Mouse (Mus musculus) embryonic facial prominence, embryonic 10.5 days (tissue): ENCODE data around the gene Sgms1. TPM values are rescaled to one million over a fixed set of nuclear protein-coding genes. Genes with fewer than 3 reads are reported as not detected.

Source experiments
- DNase-seq: peaks from one replicate; pipeline ENCODE4 v3.0.0-alpha.2; 2017; ENCODE audit warnings: low spot score
- H3K27ac ChIP-seq: fragments of 300-500 bp; sonication (generic); replicated peaks from 2 replicates; pipeline ENCODE4 v1.5.1; 2016; ENCODE audit warnings: mild to moderate bottlenecking
- H3K27me3 ChIP-seq: fragments of 300-500 bp; sonication (generic); replicated peaks from 2 replicates; pipeline ENCODE4 v1.6.1; 2016; ENCODE audit warnings: low read depth, mild to moderate bottlenecking; ENCODE audit not compliant: poor library complexity, severe bottlenecking
- H3K36me3 ChIP-seq: fragments of 300-500 bp; sonication (generic); replicated peaks from 2 replicates; pipeline ENCODE4 v1.6.1; 2016; ENCODE audit warnings: mild to moderate bottlenecking, moderate library complexity
- H3K4me1 ChIP-seq: fragments of 300-500 bp; sonication (generic); 2 replicates; pipeline ENCODE4 v1.6.1; 2016
- H3K4me3 ChIP-seq: fragments of 300-500 bp; sonication (generic); 2 replicates; pipeline ENCODE4 v1.5.1; 2016; ENCODE audit warnings: mild to moderate bottlenecking, moderate library complexity
- H3K9me3 ChIP-seq: fragments of 300-500 bp; sonication (generic); 2 replicates; pipeline ENCODE4 v1.6.1; 2016; ENCODE audit warnings: mild to moderate bottlenecking
- WGBS: fragments of 180-500 bp; shearing (Covaris S2); methylation state at CpG from one replicate; pipeline ENCODE4 v1.1.7; 2016; 5-methylcytosine and 5-hydroxymethylcytosine counted together
- polyA plus RNA-seq: library from polyadenylated mRNA; unstranded; fragments of >200 nt; fragmentation: Nextera tagmentation; extraction: Ambion mirVana; gene quantifications from 2 replicates; pipeline ENCODE4 v1.2.1, GENCODE M21; 2016

The Sgms1 gene
- polyA plus RNA-seq, 1 experiment from 2014 or later, result 16.6 TPM

GRCm38 (mm10) chr19:32393758-32394450, 4.4 kb upstream of the Sgms1 start:
- peaks cover 4% of the 10 kb centered on the region for H3K9me3 ChIP-seq
- H3K27ac ChIP-seq, result no peak overlapping the region
- H3K27me3 ChIP-seq, result no peaks in the 10 kb centered on the region
- peaks cover 9% of the 10 kb centered on the region for H3K36me3 ChIP-seq
- H3K4me3 ChIP-seq, result no peak overlapping the region
- H3K4me1 ChIP-seq, result peaks cover 11% of the 10 kb centered on the region
- 91% methylated on average over 8 of the region's 8 CpGs for WGBS
- peak; percentile 2 for DNase-seq

- H3K4me1 ChIP-seq, result peaks cover 11% of the 10 kb centered on the region
- H3K36me3 ChIP-seq, result peaks cover 9% of the 10 kb centered on the region
- peaks cover 4% of the 10 kb centered on the region for H3K9me3 ChIP-seq
- no peak overlapping the region for H3K4me3 ChIP-seq
- DNase-seq, result no peak
- H3K27ac ChIP-seq, result no peak overlapping the region
- H3K27me3 ChIP-seq, result no peaks in the 10 kb centered on the region
- 93% methylated on average over 4 of the region's 4 CpGs for WGBS
These were observed 3.7 kb upstream of the Sgms1 start for GRCm38 (mm10) chr19:32393092-32393745.

DNA sequence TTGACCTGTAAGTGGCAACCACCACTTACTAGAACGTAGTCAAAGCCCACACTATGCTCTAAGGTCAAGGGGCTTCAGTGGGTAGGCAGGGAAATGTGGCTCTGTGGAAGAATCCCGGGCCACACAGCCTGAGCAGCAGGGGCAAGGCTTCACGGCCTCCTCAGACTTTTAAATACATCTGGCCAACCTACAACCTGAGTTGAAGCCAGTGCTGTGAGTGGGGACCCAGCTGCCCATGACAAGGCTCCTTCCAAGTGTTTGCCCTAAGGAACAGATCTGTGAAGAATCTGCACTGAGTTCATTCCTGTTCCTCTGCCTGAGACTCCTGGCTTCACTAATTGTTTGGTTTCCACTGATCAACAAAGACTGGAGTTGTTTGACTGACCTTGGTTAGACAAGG, 1.9 kb upstream of the Sgms1 start:
- Histone ChIP-seq H3K27ac (no peak overlapping the region), H3K9me3 (peaks cover 4% of the 10 kb centered on the region), H3K36me3 (peaks cover 9% of the 10 kb centered on the region), H3K4me3 (no peak overlapping the region), H3K4me1 (peaks cover 28% of the 10 kb centered on the region), H3K27me3 (peaks cover 11% of the 10 kb centered on the region; the same call in 1 of the 2 replicates)
- WGBS, result 91% methylated on average over 3 of the region's 3 CpGs
- peak; percentile 3 for DNase-seq

DNA sequence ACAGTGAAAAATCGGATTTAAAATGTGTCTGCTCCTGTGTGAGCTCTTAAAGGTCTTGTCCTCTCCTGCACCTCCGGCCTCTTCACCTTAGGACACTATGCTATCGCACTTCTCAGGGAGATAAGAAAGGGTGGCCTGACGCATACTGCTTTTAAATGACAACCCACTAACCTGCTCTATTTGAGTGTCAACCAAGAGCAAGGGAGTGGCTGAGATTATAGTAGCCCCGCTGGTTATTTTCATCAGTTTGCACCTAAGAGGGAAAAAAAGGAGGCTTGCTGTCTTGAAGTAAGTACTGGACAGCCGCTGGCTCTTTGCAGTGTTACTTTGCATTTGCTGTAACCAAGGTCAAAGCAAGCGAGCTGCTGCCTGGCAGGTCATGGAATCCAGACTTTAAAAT, 602 bp upstream of the Sgms1 start:
- Histone ChIP-seq H3K4me3 (peak overlapping the region; percentile 87), H3K36me3 (peaks cover 9% of the 10 kb centered on the region), H3K27ac (no peak overlapping the region), H3K9me3 (peaks cover 4% of the 10 kb centered on the region), H3K4me1 (peaks cover 29% of the 10 kb centered on the region), H3K27me3 (peaks cover 14% of the 10 kb centered on the region; the same call in 1 of the 2 replicates)
- no peak for DNase-seq
- 85% methylated on average over 7 of the region's 7 CpGs for WGBS

DNA sequence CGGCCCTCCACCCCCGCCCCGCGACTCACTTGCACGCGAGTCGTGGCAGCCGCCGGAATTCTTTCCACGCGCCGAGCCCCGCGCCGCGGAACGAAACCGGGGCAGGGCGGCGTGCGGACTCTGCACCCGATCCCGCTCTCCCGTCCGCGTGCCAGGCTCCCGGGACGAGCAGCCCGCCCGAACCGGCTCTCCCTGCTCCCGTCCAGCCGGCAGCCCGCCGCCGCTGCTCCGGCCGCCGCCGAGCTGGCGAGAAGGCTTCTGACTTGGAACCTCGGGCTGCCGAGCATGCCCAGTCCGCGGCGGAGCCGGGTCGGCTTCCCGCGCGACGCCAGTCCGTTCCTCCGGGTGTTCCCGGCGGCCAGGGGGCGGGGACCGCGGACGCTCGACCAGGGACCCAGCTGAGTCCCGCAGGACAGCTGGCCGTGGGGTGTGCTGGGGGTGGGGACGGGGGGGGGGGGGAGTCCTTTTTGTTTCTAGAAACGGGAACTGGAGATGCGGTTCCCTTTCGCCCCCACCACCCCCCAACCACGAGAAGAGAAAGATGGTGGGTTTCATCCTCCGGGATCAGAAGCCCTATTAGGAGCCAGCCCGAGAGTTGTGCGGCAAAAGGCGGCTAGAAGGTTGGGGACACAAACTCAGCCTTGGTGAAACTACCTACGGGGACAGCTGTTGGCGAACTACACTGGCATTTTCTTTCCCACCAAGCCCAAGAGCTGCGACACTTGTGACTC, 1.2 kb downstream of the Sgms1 start:
- WGBS, result under 1% methylated on average over 75 of the region's 75 CpGs
- peak; percentile 95 for DNase-seq
- Histone ChIP-seq H3K4me3 (peak overlapping the region; percentile 87), H3K4me1 (peaks cover 29% of the 10 kb centered on the region), H3K36me3 (peaks cover 9% of the 10 kb centered on the region), H3K27me3 (peaks cover 14% of the 10 kb centered on the region; the same call in 1 of the 2 replicates), H3K9me3 (peaks cover 4% of the 10 kb centered on the region), H3K27ac (peak overlapping the region; percentile 96)

DNA sequence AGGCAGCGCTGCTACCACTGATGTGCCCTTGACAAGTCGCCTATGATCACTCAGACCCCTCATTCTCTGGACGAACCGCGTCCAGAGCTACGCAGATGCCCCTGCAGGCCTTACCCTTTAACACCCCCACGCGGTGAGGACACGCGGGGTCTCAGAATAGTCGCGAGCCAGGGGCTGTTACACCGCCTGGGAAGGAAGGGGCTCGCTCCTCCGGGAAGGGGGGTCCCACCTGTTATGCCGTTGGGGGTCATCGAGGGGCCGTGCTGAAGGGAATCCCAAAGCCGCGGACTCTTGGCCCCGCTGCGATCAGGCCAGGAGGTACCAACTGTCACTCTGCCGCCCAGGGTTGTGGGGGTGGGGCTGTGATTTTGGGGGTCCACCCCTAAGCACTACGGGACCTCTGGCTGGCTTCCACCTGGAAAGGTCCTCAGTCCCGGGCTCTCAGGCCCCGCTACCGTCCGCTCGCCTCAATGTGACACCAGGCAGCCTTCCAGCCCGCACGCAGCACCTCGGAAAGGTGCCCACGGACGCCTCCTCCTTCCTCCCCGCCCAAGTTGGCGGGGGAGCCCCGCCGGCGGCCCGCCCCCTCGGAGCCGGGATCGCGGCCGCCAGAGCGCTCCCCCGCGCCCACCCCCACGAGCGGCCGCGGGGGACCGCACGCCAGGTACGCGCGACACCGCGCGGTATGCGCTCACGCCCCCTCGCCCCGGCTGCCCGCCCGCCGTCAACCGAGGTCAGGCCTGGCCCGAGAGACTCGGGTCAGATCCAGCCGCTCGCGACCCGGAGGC, 1.9 kb downstream of the Sgms1 start:
- H3K27ac ChIP-seq, result peak overlapping the region; percentile 96

GRCm38 (mm10) chr19:32386556-32387402, 2.7 kb downstream of the Sgms1 start:
- peaks cover 9% of the 10 kb centered on the region for H3K36me3 ChIP-seq
- peak overlapping the region; percentile 96; the same call in 1 of the 2 replicates for H3K27ac ChIP-seq
- H3K4me3 ChIP-seq, result peak overlapping the region; percentile 87
- H3K4me1 ChIP-seq, result peaks cover 30% of the 10 kb centered on the region
- H3K9me3 ChIP-seq, result peaks cover 4% of the 10 kb centered on the region
- WGBS, result 26% methylated on average over 19 of the region's 19 CpGs
- DNase-seq, result peak; percentile 12
- peaks cover 14% of the 10 kb centered on the region; the same call in 1 of the 2 replicates for H3K27me3 ChIP-seq

More for the DNA sequence above, 1.9 kb downstream of the Sgms1 start:
- H3K27me3 ChIP-seq, result peaks cover 14% of the 10 kb centered on the region; the same call in 1 of the 2 replicates
- peaks cover 9% of the 10 kb centered on the region for H3K36me3 ChIP-seq
- H3K4me1 ChIP-seq, result peaks cover 29% of the 10 kb centered on the region
- H3K9me3 ChIP-seq, result peaks cover 4% of the 10 kb centered on the region
- WGBS, result under 1% methylated on average over 74 of the region's 74 CpGs
- DNase-seq, result peak; percentile 58
- H3K4me3 ChIP-seq, result peak overlapping the region; percentile 87

- Histone ChIP-seq H3K36me3 (no peaks in the 10 kb centered on the region; the same call in 1 of the 2 replicates), H3K27me3 (peaks cover 14% of the 10 kb centered on the region; the same call in 1 of the 2 replicates), H3K4me1 (peaks cover 30% of the 10 kb centered on the region), H3K27ac (no peak overlapping the region), H3K9me3 (no peaks in the 10 kb centered on the region), H3K4me3 (no peak overlapping the region)
- no peak for DNase-seq
- 95% methylated on average over 8 of the region's 8 CpGs for WGBS
These were observed 5.8 kb downstream of the Sgms1 start for GRCm38 (mm10) chr19:32383738-32384137.

DNA sequence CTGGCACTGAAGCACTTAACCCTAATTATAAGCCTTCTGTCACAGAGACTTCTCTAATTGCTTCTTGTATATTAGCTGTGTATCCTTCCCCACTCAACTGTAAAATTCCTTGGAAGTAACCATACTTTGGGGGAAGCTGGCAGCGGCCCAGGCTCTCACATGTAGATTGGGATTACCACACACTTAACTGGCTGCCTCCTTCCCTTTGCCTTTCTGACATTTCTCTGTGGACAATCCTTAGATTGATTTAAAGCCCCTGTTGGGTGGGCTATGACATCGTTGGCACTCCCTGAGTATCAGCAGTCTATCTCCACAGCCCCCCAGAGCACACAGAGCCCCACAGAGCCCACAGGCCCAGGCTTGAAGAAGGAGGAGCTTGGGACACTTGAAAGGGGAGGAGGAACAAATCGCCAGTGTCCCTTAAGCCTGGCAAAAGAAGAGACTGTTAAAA, 8.0 kb downstream of the Sgms1 start:
- no peak for DNase-seq
- WGBS, result 76% methylated on average over 3 of the region's 3 CpGs

GRCm38 (mm10) chr19:32380748-32381147, 8.8 kb downstream of the Sgms1 start:
- H3K4me1 ChIP-seq, result peaks cover 35% of the 10 kb centered on the region
- no peaks in the 10 kb centered on the region for H3K27me3 ChIP-seq
- no peak overlapping the region for H3K27ac ChIP-seq
- H3K9me3 ChIP-seq, result no peaks in the 10 kb centered on the region
- DNase-seq, result no peak
- no peak overlapping the region for H3K4me3 ChIP-seq
- no peaks in the 10 kb centered on the region; the same call in 1 of the 2 replicates for H3K36me3 ChIP-seq
- WGBS, result 95% methylated on average over 11 of the region's 11 CpGs

More for the DNA sequence above, 8.0 kb downstream of the Sgms1 start:
- Histone ChIP-seq H3K27me3 (peaks cover 4% of the 10 kb centered on the region; the same call in 1 of the 2 replicates), H3K9me3 (no peaks in the 10 kb centered on the region), H3K4me1 (peaks cover 35% of the 10 kb centered on the region), H3K27ac (no peak overlapping the region), H3K36me3 (no peaks in the 10 kb centered on the region; the same call in 1 of the 2 replicates), H3K4me3 (no peak overlapping the region)

GRCm38 (mm10) chr19:32379239-32379920, 10.1 kb downstream of the Sgms1 start:
- 89% methylated on average over 6 of the region's 6 CpGs for WGBS
- Histone ChIP-seq H3K4me3 (no peak overlapping the region), H3K27ac (no peak overlapping the region), H3K27me3 (no peaks in the 10 kb centered on the region), H3K4me1 (peaks cover 38% of the 10 kb centered on the region), H3K9me3 (no peaks in the 10 kb centered on the region), H3K36me3 (no peaks in the 10 kb centered on the region; the same call in 1 of the 2 replicates)
- DNase-seq, result no peak
